Mouse (Mus musculus) lung, adult 18-20 months (tissue): ENCODE results near the gene P3h3.
"Not testable (repeated sequence)": the region's sequence is repeated elsewhere in the genome, so short reads cannot be mapped to it uniquely, and the experiment has no call there.

Source experiments
- DNase-seq, 2 experiments: peaks; one replicate each; pipeline ENCODE4 v3.0.0; 2022; ENCODE audit warnings: mixed read lengths in 2 of 2

The P3h3 gene

DNA sequence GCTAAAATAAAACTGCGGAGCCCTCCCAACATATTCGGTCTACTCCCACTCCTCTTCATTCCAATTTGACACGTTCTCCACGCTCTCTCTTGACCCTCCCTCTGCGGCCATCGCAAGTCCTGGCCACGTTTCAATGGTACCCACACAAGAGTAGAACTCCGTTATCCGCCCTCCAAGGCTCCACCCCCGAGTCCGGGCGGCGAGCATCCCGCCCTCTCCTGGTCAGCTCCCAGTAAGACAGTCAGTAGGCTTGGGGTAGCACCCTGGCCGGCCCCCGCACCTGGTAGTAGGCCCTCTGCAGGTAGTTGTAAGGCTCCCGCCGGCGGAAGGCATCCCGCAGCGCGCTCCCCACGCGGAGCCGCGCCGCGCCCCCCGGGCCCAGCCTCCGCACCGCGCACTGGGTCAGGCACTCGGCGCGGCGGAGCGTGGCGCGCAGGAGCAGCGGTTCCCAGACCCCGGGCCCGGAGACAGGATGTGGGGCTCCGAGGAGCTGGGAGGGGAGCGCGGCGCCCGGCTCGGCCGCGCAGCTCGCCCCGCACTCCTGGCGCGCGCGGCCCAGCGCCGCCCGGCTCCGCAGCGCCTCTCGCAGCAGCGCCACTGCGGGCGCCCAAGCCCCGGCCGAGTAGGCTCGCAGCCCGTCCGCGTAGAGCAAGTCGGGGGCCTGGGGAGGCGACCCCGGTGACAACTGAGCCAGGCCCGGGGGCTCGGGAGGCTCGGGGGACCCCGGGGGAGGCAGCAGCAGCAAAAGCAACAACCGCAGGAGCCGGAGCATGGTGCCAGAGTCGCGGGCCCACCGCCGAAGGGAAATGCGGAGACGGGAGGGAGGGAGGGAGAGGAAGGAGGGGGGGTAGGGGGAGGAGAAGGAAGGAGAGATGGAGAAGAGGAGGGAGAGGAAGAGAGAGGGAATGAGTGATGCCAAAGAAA, at the start of gene P3h3:
TSS of gene P3h3 (minus strand) at position 837 of the 924 bp plus-strand sequence.
- peak; percentile 80 to 84 for DNase-seq

DNA sequence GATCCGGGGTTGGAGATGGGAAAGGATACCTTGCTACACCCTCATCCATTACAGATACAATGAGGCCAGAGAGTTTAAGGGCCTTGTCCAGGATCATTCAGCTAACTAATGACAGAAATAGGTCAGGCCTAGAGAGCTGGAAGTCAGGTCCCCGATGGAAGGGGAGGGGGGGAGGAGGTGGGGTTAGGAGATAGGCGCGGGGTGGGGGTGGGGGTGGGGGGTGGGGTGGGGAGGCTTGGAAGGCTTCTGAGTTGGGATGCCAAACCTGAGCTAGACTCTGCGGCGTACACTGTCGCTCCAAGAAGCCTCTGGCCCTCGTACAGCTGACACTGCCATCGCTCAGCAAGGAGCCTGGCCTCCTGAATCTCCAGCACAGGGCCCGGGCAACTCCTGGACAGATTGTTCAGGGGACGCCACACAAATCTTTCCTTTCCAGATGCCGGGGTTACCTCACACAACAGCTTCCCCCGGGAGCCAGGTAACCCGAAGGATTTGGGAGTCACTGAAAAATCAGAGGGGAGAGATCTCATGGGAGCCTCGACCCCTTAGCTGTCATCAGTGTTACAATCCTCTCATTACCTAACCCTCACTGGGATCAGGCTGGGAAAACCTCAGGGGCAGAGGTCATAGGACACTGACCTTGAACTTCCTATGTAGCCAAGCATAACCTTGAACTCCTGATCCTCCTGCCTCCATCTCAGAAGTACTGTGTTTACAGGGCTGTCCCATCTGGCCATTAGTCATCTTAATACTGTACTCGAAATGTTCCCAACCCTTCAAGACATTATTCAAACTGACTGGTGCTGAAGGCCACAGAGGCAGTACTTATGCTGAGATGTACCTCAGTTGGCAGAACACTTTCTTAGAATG, 47.7 kb upstream of the P3h3 start:
- DNase-seq = no peak

DNA sequence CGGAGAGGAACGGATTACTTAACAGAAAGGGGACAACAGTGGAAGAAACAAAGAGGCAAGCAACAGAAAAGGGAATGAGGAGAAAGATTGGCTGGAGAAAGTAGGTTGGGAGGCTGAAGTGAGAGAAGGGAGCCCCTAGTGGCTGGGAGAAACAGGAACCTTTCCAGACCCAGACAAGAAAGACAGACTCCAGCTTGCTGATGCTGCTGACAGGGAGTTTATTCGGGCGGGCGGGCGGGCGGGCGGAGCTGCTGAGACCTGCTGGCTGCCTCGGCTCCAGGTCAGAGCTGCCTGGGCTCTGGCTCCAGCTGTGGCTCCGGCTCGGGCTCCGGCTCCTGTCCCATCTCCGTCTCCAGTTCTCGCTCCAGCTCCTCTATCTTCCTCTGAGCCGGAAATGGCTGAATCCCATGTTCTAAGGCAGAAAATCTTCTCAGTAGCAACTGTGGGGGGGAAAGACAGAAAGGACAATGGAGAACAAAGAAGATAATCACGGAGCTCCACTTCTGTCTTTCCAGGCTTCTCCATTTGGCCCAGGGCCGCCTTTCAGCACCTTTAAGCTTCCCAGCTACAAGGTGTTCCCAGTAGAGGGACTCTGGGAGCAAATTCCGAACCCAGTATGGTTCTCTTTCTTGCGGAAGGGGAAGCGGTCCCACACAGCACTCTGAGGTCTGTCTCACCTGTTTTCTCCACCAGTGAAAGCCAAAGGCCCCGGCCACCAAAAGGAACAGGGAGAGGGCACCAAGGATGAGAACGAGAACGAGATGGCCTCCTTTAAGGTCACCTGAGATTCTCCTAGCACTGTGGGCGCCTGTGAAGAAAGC, 46.8 kb upstream of the P3h3 start:
- DNase-seq = peak; percentile 80 to 84

DNA sequence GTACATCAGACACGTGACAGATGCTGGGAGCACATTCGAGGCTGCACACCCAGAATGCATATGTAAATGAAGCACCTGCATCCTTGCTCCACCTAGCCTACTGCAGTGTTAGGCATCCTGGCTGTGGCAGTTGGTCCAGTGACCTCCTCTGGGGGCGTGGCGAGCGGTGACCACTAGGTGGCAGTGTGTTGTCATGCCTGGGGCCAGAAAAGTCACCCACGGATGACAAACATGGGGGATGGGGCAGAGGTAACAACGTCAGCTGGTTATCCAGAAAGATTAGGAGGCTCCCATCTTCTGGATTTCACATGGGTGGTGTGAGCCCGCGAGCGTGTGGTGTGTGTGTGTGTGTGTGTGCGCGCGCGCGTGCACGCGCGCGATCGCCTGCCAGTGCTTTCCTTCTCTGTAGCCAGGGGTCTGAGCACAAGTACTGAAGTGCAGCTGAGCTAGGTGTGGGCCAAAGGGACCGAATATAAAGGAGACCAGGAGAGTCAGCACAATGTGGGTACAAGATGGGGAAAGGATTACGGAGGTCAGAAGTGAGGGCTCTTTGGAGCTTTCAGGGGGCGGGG, 46.1 kb upstream of the P3h3 start:
- peak; percentile 95 to 97 for DNase-seq

DNA sequence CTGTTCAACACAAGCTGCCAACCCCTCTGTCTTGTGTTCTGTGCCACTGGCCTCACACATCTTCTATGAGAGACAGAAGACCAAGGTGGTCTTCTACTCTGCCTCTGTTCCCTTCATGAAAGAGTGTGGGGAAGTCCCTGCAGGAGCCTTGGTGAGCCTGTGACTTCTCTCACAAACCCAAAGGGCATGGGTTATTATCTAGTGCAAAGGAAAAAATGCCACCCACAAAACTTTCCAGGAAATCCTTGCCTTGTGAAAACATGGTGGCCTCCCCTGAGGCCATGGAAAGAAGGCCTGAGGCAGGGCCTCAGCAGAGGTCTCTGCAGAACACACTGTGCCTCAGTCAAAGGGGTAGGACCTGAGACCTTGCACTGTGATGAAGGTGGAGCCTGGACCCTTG, 44.3 kb upstream of the P3h3 start:
- DNase-seq = no peak

DNA sequence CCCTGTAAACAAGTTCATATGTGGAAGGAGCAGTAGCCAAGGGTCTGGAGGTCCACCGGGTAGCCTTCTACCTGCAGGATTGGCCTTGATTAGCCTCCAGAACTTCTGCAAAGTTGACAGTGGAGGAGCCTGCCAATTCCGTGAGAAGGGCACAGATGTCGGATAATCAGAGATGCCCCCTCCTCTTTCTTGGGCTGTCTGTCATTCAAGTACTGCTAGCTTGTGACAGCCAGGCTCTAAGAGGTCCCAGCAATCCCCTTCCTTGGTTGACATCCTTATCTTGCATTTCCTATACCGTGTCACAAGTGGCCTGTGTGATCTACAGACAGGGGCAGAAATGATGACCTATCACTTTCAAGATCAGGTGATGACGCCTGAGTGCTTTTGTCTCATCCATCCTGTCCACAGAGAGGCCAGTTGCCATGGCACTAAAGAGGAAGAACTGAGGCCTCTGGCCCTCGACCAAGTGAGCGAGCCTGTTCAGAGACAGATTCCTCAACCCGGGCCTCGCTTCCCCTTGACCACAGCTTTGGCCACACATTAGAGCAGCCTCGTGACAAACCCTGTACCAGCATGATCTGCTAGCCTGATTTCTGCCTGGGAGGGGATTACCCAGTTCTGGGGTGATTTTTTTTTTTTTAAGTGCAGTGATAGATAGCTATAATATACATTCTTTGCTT, 43.4 kb upstream of the P3h3 start:
- peak; percentile 57 to 69 for DNase-seq

DNA sequence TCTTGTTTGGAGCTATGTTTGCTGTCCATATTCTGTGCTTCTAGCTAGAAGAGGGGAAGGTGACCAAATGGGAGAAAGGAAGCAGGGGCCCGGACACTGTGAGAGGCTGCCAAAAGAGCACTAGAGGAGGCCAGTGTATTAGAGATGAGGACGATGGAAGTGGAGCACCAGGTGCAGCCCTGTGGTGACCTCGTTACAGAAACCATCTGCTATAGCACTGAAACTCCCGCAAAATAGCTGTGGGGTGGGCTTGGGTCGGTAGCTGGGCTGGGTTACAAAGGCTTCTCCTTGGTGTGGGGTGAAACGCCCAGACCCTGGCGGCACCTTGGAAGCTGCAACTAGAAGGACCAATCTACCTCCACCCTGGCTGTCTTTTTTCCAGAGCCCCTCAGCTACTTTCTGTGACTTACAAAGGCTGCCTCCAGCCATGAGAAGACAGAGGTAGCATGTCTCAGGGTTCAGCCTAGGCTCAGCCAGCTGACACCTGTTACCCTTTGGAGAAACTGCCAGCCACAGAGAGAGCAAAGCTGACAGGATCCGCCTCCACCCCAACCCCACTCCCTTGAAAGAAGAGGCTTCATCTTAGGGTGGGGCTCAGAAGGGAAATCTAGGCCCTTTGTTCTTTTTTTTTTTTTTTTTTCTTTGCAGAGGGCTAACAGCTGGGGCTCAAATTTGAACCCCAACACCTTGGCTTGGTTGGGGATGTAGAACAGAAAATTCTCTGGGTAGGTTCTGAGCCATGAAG, 42.7 kb upstream of the P3h3 start:
- no peak for DNase-seq

DNA sequence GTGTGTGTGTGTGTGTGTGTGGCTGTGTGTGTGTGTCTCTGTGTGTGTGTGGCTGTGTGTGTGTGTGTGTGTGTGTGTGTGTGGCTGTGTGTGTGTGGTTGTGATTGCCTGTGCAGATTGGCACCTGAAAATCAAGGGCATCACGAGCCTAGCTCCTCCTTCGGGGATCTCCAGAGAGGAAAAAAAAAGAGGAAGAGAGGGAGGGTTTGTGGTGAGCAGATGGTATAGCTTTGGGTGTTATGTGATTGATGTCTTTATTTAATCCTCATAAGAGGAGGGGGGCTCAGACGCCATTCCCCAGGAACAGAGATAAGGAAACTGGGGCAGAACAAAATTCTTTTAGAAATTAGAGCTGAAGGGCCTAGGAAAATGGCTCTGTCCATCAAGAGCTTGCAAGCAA, 40.8 kb upstream of the P3h3 start:
- DNase-seq = no peak

DNA sequence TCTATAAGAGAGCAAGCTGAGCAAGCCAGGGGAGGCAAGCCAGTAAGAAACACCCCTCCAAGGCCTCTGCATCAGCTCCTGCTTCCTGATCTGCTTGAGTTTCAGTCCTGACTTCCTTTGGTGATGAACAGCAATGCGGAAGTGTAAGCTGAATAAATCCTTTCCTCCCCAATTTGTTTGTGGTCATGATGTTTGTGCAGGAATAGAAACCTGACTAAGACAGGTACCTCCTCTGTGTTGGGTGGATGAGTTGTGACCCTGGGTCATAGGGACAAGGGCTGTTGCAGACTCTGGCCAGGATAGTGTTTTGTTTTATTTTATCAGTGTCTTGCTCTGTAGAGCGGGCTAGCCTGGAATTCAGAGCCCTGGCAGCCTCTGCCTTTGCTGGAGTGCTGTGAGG, 36.6 kb upstream of the P3h3 start:
- not testable (repeated sequence) for DNase-seq

DNA sequence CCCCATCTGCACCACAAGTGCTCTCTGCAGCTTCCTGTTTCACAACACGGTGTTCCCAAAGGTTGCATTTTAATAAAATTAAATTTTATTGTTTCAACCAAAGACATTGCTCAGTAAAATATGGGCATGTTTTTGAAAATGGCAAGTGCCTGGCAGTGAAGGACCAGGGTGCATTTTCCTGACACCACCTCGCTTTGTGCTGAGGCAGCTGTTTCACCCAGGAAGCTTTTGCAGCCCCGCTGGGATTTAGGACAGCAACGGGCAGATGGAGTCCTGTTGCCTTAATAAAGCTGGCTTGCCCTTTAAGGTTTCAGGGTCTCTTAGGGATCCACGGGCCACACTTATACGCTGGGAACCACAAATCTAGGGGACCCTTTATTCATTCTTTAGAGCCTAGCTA, 33.4 kb upstream of the P3h3 start:
- no peak for DNase-seq

DNA sequence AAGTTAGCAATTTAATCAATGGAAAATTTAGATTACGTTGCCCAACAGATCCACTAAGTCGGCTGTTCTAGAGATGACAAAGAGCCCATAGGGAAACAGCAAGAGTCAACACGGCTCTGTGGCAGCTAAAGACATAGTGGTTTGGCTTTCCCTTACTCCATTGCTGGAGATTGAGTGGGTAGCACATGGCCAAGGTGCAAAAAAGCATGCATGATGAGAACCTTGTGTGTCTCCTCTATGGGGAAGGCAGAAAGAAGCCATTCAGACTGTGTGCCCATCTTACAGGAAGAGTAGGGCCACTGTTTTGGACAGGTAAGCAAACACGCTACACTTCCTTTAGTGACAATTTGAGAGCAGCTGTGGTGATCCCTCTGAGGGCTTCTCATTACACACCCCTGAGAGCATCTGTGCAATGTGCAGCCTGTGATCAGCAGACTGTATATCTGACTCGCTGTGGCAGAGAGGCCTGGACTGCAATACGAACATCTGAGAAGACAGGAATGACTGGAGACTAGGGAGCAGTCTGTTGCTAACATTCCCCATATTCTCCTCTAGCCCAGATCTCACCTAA, 31.1 kb upstream of the P3h3 start:
- no peak for DNase-seq

DNA sequence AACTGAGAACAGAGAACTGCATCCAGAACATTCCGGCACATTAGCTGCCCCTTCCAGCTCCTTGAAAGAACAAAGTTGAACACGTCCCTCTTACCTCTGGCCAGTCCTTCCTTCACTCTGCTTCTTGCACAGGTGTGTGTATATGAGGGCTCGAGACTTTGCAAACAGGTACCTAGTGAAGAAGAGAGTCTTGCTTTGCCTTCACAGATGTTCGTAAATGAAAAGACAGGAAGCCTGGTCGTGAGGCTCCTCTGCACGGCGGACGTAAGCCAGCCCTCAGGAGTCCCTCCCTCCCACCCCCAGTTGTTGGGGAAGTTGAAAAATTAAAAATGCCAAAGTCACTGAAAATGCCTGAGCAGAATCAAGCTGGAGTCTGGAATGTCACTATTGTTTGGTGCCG, 30.4 kb upstream of the P3h3 start, which contains the start of gene Cd4:
TSS of gene Cd4 (minus strand) at position 236 of the 400 bp plus-strand sequence.
- no peak for DNase-seq

DNA sequence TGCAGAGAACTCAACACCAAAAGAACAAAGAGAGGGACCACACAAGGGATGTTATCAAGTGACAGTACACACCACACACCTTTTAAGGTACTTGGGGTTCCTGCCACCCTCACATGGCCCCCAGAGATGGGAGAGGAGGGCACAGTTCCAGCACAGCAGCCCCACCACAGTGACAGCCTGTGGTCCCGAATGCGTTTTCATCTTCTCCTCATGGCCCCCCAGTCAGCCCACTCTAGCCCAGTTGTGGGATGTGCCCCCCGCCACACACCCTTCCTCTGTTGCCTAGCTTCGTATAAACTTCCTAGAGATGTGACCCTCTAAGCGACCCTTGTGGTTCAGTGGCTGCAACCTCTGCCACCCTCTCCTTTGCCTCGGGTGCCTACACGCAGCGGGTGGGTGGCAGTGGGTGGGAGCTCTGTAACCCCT, 28.4 kb upstream of the P3h3 start:
- no peak for DNase-seq

DNA sequence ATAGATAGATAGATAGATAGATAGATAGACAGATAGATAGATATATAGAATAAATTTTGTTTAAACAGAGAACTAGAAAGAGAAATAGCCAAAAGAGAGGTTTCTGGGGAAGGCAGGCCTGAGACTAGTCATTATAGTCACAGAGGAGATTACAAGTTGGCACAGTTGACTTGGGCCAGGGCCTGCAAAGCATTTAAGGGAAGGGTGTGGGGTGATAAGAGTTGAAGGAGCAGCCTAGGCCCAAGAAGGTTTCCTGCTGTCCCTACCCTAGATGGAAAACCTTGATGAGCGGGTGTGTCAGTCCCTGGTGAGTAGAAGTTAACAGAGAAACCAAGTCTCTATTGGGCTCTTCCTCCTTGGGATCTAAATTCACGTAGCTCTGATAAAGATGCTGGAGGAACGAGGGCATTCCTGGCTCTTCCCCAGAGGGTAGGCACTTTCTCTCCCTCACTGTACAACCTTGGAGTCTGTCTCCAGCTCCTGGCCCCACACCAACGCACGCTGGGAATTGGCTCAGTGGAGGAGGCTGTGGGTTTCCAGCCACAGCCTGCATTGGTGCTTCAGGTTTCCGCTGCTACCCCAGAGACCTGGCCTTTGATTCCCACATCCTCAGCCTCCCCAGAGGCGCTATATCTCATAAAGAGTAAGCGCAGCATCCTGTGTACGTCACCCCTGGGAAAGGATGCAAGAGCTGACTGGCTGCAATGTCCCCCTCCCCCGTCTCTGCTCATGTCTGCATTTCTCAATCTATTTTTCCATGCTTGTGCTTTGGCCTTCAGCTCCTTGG, 27.4 kb upstream of the P3h3 start:
- DNase-seq = no peak

DNA sequence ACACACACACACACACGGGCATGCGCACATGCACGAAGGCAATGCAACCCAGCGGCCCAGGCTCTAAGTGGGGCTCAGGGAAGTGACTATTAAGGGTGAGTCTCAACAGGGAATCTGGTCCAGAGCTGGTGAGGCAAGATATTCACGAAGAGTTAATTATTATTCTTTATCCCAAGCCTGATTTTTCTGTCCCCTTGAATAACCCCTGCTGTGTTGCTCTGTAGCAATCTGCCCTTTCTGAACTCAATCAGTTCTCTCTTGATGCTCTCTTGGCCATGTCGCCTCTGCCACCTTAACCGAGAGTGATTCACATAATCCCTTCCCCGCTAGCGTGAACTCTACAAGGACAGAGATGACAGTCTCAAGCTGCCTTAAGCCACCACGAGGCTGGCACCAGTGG, 25.8 kb upstream of the P3h3 start:
- DNase-seq = no peak

DNA sequence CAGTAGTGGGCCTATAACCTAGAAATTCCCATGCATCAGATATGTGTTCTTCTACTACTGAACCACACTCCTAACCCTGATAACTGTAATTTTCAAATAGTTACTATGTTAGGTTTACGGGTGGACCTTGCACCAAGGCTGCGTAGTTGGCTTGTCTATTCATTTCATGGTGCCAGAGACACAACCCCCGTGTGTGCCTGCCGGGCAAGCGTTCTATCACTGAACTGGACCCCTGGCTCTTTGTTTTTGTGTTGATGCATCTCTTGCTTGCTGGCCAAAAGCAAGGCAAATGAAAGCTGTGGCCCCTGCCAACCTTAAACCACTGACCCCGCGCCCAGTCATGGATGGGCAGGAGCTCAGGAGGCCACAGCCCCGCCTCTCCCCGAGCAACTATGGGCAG, 24.3 kb upstream of the P3h3 start:
- DNase-seq = no peak

DNA sequence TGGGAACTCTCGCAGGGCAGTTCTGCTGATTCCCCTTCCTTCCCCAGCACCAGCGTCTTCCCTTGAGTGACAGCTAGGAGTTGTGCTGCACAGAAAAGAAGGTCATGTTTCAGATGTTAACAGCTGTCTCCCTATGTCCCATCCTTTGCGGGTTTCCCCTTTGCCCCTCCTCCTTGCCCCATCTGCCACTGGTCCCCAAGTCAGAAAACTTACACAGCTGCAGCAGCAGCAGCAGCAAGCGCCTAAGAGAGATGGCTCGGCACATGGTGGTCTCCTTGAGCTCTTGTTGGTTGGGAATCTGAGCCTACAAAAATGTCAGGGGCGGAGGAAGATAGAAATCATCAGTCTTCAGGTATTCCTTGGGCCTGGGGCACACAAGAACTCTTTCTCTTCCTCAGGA, 21.8 kb upstream of the P3h3 start:
- no peak for DNase-seq

DNA sequence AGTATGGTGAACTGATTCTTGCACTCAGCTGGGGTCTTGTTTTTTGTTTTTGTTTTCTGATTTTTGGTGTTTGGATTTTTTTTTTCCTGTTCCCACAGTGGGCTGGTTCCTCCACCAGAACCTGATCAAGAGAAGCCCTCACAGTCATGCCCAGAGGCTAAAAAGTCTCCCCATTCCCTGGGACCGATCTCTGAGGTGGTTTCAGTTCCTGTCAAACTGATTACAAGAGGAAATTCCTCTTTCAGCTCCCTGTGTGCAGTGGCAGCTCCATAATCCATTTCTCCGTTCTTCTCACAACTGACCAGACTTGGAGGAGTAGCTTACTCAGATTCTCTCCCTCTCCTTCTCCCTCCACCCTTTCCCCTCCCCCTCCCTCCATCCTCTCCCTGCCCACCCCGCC, 16.8 kb upstream of the P3h3 start:
- DNase-seq = no peak

DNA sequence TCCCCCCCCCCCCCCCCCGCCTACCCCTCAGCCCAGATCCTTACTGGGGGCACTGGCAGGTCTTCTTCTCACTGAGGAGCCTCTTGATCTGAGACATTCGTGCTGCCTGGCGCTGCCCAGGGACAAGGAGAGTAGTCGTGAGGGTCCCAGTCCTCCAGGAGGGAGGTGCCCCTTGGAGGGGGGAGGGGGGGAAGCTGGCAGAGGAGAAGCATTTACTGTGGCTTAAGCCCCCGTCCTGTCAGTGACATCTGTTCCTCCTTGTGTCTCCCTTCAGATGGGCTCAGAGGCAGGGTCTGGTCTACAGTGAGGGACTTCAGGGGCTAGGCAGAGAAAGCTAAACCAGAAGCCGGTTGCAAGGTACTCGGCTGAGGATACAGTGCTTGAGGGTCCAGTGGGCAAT, 9.0 kb upstream of the P3h3 start:
- DNase-seq = no peak
